Mouse (Mus musculus): ENCODE data around the gene Agpat4. TPM values are rescaled to one million over a fixed set of nuclear protein-coding genes. Genes with fewer than 3 reads are reported as not detected.

Agpat4 gene
- polyA plus RNA-seq, 1 experiment, result 11.5 TPM

- WGBS, result 96% methylated on average over 6 of the region's 6 CpGs
- no peak for DNase-seq
- Histone ChIP-seq H3K36me3 (ENCODE audit: control insufficient read depth, insufficient read depth, low read length) (no peaks in the 10 kb centered on the region), H3K4me3 (ENCODE audit: control insufficient read depth, insufficient read depth, low read length) (no peak overlapping the region), H3K27me3 (ENCODE audit: control insufficient read depth, insufficient read depth, low read length) (no peaks in the 10 kb centered on the region), H3K4me1 (replicated peaks; ENCODE audit: control insufficient read depth, insufficient read depth, low read length) (no peaks in the 10 kb centered on the region), H3K27ac (ENCODE audit: control insufficient read depth, insufficient read depth, low read length) (no peak overlapping the region)
- TF ChIP-seq POLR2A (IDR thresholded peaks at IDR 0.05; ENCODE audit: control insufficient read depth, extremely low read depth, insufficient read depth, low read length, poor library complexity) (no peak), CTCF (IDR thresholded peaks at IDR 0.05; ENCODE audit: borderline replicate concordance, control insufficient read depth, extremely low read depth, insufficient read depth, low read length, poor library complexity) (no peak)
These were observed 13.8 kb upstream of the Agpat4 start for GRCm38 (mm10) chr17:12104690-12105089.

- no peaks in the 10 kb centered on the region for H3K27me3 ChIP-seq (ENCODE audit: control insufficient read depth, insufficient read depth, low read length)
- 83% methylated on average over 4 of the region's 4 CpGs for WGBS
- H3K4me1 ChIP-seq (replicated peaks; ENCODE audit: control insufficient read depth, insufficient read depth, low read length), result no peaks in the 10 kb centered on the region
- no peak overlapping the region for H3K4me3 ChIP-seq (ENCODE audit: control insufficient read depth, insufficient read depth, low read length)
- TF ChIP-seq POLR2A (IDR thresholded peaks at IDR 0.05; ENCODE audit: control insufficient read depth, extremely low read depth, insufficient read depth, low read length, poor library complexity) (no peak), CTCF (IDR thresholded peaks at IDR 0.05; ENCODE audit: borderline replicate concordance, control insufficient read depth, extremely low read depth, insufficient read depth, low read length, poor library complexity) (no peak)
- H3K27ac ChIP-seq (ENCODE audit: control insufficient read depth, insufficient read depth, low read length), result no peak overlapping the region
- no peak for DNase-seq
- H3K36me3 ChIP-seq (ENCODE audit: control insufficient read depth, insufficient read depth, low read length), result no peaks in the 10 kb centered on the region
These were observed 12.2 kb upstream of the Agpat4 start for GRCm38 (mm10) chr17:12106255-12106654.

- Histone ChIP-seq H3K36me3 (ENCODE audit: control insufficient read depth, insufficient read depth, low read length) (no peaks in the 10 kb centered on the region), H3K27me3 (ENCODE audit: control insufficient read depth, insufficient read depth, low read length) (no peaks in the 10 kb centered on the region), H3K4me1 (replicated peaks; ENCODE audit: control insufficient read depth, insufficient read depth, low read length) (peaks cover 5% of the 10 kb centered on the region; the same call in 1 of the 2 replicates), H3K27ac (ENCODE audit: control insufficient read depth, insufficient read depth, low read length) (no peak overlapping the region), H3K4me3 (ENCODE audit: control insufficient read depth, insufficient read depth, low read length) (no peak overlapping the region)
- no peak for DNase-seq
- TF ChIP-seq POLR2A (IDR thresholded peaks at IDR 0.05; ENCODE audit: control insufficient read depth, extremely low read depth, insufficient read depth, low read length, poor library complexity) (no peak), CTCF (IDR thresholded peaks at IDR 0.05; ENCODE audit: borderline replicate concordance, control insufficient read depth, extremely low read depth, insufficient read depth, low read length, poor library complexity) (no peak)
- WGBS, result 98% methylated on average over 6 of the region's 6 CpGs
These were observed 4.9 kb upstream of the Agpat4 start for GRCm38 (mm10) chr17:12113626-12114025.

GRCm38 (mm10) chr17:12115086-12115485 is 3.4 kb upstream of the Agpat4 start:
- 93% methylated on average over 2 of the region's 2 CpGs for WGBS
- no peak overlapping the region for H3K27ac ChIP-seq (ENCODE audit: control insufficient read depth, insufficient read depth, low read length)

GRCm38 (mm10) chr17:12118131-12118530 is 373 bp upstream of the Agpat4 start:
- Histone ChIP-seq H3K36me3 (ENCODE audit: control insufficient read depth, insufficient read depth, low read length) (no peaks in the 10 kb centered on the region), H3K4me1 (replicated peaks; ENCODE audit: control insufficient read depth, insufficient read depth, low read length) (peaks cover 5% of the 10 kb centered on the region; the same call in 1 of the 2 replicates), H3K27me3 (ENCODE audit: control insufficient read depth, insufficient read depth, low read length) (no peaks in the 10 kb centered on the region), H3K27ac (ENCODE audit: control insufficient read depth, insufficient read depth, low read length) (no peak overlapping the region), H3K4me3 (ENCODE audit: control insufficient read depth, insufficient read depth, low read length) (peak overlapping the region; percentile 60)
- 3% methylated on average over 9 of the region's 9 CpGs for WGBS
- peak; percentile 22 for DNase-seq
- TF ChIP-seq POLR2A (IDR thresholded peaks at IDR 0.05; ENCODE audit: control insufficient read depth, extremely low read depth, insufficient read depth, low read length, poor library complexity) (no peak), CTCF (IDR thresholded peaks at IDR 0.05; ENCODE audit: borderline replicate concordance, control insufficient read depth, extremely low read depth, insufficient read depth, low read length, poor library complexity) (no peak)

More at GRCm38 (mm10) chr17:12115086-12115485, 3.4 kb upstream of the Agpat4 start:
- no peak for DNase-seq
- H3K27me3 ChIP-seq (ENCODE audit: control insufficient read depth, insufficient read depth, low read length), result no peaks in the 10 kb centered on the region
- TF ChIP-seq POLR2A (IDR thresholded peaks at IDR 0.05; ENCODE audit: control insufficient read depth, extremely low read depth, insufficient read depth, low read length, poor library complexity) (no peak), CTCF (IDR thresholded peaks at IDR 0.05; ENCODE audit: borderline replicate concordance, control insufficient read depth, extremely low read depth, insufficient read depth, low read length, poor library complexity) (no peak)
- no peak overlapping the region for H3K4me3 ChIP-seq (ENCODE audit: control insufficient read depth, insufficient read depth, low read length)
- peaks cover 5% of the 10 kb centered on the region; the same call in 1 of the 2 replicates for H3K4me1 ChIP-seq (replicated peaks; ENCODE audit: control insufficient read depth, insufficient read depth, low read length)
- H3K36me3 ChIP-seq (ENCODE audit: control insufficient read depth, insufficient read depth, low read length), result no peaks in the 10 kb centered on the region

GRCm38 (mm10) chr17:12118926-12119641 is 580 bp downstream of the Agpat4 start:
- H3K27me3 ChIP-seq (ENCODE audit: control insufficient read depth, insufficient read depth, low read length), result no peaks in the 10 kb centered on the region
- peak; percentile 82 for DNase-seq
- H3K4me3 ChIP-seq (ENCODE audit: control insufficient read depth, insufficient read depth, low read length), result peak overlapping the region; percentile 60
- TF ChIP-seq CTCF (IDR thresholded peaks at IDR 0.05; ENCODE audit: borderline replicate concordance, control insufficient read depth, extremely low read depth, insufficient read depth, low read length, poor library complexity) (no peak), POLR2A (IDR thresholded peaks at IDR 0.05; ENCODE audit: control insufficient read depth, extremely low read depth, insufficient read depth, low read length, poor library complexity) (peak; percentile 67; the same call in 1 of the 2 replicates)
- peak overlapping the region; percentile 51 for H3K27ac ChIP-seq (ENCODE audit: control insufficient read depth, insufficient read depth, low read length)
- H3K36me3 ChIP-seq (ENCODE audit: control insufficient read depth, insufficient read depth, low read length), result no peaks in the 10 kb centered on the region
- peaks cover 5% of the 10 kb centered on the region; the same call in 1 of the 2 replicates for H3K4me1 ChIP-seq (replicated peaks; ENCODE audit: control insufficient read depth, insufficient read depth, low read length)
- under 1% methylated on average over 30 of the region's 30 CpGs for WGBS
